Mouse (Mus musculus) heart, embryonic 12.5 days (tissue): ENCODE results near the gene Id2. TPM values are rescaled to one million over a fixed set of nuclear protein-coding genes. Genes with fewer than 3 reads are reported as not detected.

Experiments used
- polyA plus RNA-seq: library from polyadenylated mRNA; unstranded; fragments of >200 nt; fragmentation: Nextera tagmentation; extraction: Ambion mirVana; gene quantifications from 2 replicates; pipeline ENCODE4 v1.2.1, GENCODE M21; 2016

Gene Id2
- polyA plus RNA-seq, 1 experiment from 2014 or later, result 433 TPM

Other genes starting within 250 kb of the Id2 start
- gene Kidins220, start 122.2 kb downstream of the Id2 start, polyA plus RNA-seq, result 46.1 and 46.7 TPM in 2 replicates